Mouse (Mus musculus) lung, postnatal 0 days (tissue): ENCODE data around the gene Vps51. TPM values are rescaled to one million over a fixed set of nuclear protein-coding genes. Genes with fewer than 3 reads are reported as not detected.

Source experiments
- ATAC-seq: fragments of 200-750 bp; cut with Nextera tagmentation; 2 replicates; pipeline ENCODE4 v1.8.0; 2017; ENCODE audit warnings: moderate library complexity
- DNase-seq: peaks from one replicate; pipeline ENCODE4 v3.0.0-alpha.2; 2016; ENCODE audit warnings: low spot score
- H3K27ac ChIP-seq: fragments of 300-500 bp; sonication (generic); 2 replicates; pipeline ENCODE4 v1.5.1; 2014; ENCODE audit warnings: antibody characterized with exemption, mild to moderate bottlenecking, low read length, mixed read lengths
- H3K27me3 ChIP-seq: fragments of 300-500 bp; sonication (generic); replicated peaks from 2 replicates; pipeline ENCODE4 v1.6.1; 2014; ENCODE audit warnings: low read length, mixed read lengths; ENCODE audit not compliant: insufficient read depth
- H3K36me3 ChIP-seq: fragments of 300-500 bp; sonication (generic); 2 replicates; pipeline ENCODE4 v1.6.1; 2014; ENCODE audit warnings: low read length, mixed read lengths; ENCODE audit not compliant: insufficient read depth
- H3K4me1 ChIP-seq: fragments of 300-500 bp; sonication (generic); 2 replicates; pipeline ENCODE4 v1.6.1; 2014; ENCODE audit warnings: antibody characterized with exemption, low read depth, low read length, mixed read lengths; ENCODE audit not compliant: insufficient read depth
- H3K4me2 ChIP-seq: fragments of 300-500 bp; sonication (generic); replicated peaks from 2 replicates; pipeline ENCODE4 v1.6.1; 2014; ENCODE audit warnings: low read depth, mild to moderate bottlenecking, low read length, moderate library complexity, mixed read lengths
- H3K4me3 ChIP-seq: fragments of 300-500 bp; sonication (generic); 2 replicates; pipeline ENCODE4 v1.5.1; 2014; ENCODE audit warnings: low read depth, low read length
- H3K9ac ChIP-seq: fragments of 300-500 bp; sonication (generic); replicated peaks from 2 replicates; pipeline ENCODE4 v1.6.1; 2014; ENCODE audit warnings: low read depth, mild to moderate bottlenecking
- H3K9me3 ChIP-seq: fragments of 300-500 bp; sonication (generic); 2 replicates; pipeline ENCODE4 v1.6.1; 2016; ENCODE audit warnings: low read length, mixed read lengths
- CTCF ChIP-seq: IDR thresholded peaks from 2 replicates; pipeline ENCODE4 v1.5.1; 2016; ENCODE audit warnings: antibody characterized with exemption, mild to moderate bottlenecking
- EP300 ChIP-seq: IDR thresholded peaks from 2 replicates; pipeline ENCODE4 v1.6.1; 2016; ENCODE audit warnings: antibody characterized with exemption, mild to moderate bottlenecking, control low read depth
- WGBS: fragments of 180-500 bp; shearing (Covaris S2); extraction: QIAGEN DNeasy Blood & Tissue Kit; methylation state at CpG from one replicate; pipeline ENCODE4 v1.1.7; 2014; 5-methylcytosine and 5-hydroxymethylcytosine counted together
- polyA plus RNA-seq: library from polyadenylated mRNA; unstranded; fragments of >200 nt; fragmentation: Nextera tagmentation; extraction: Ambion mirVana; gene quantifications from 2 replicates; pipeline ENCODE4 v1.2.1, GENCODE M21; 2015

Gene Vps51
- polyA plus RNA-seq, 1 experiment from 2014 or later = 52.7 TPM

DNA sequence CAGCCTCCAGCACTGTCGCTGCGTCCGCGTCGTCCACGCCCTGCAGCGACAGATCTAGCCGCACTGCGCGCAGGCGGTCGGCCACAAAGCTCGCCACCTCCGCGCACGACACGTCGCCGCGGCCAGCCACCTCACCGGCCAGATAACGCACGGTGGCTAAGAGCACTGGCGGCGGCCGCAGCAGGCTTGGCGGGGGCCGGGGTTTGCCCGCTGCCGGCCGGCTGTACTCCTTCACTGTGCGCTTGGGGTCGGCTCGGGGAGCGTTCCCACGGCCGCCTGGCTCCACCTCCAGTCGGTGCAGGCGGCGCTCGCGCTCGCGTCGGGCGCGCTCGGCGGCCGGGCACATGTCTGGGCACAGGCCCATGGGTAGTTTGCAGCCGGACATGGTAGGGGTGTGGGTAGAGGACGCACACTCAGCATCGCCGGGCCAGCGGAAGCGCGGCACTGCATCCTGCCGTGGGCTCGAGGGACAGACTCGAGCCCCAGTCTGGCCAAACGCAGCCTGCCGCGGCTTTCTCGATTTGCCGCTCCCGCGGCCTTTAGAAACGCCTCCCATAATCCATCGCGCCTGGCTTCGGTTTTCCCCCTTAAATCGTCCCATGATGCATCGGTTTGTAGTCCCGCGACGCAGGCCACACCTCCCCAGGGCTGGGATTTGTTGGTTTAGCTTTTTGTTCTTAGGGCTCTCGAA, 41.1 kb upstream of the Vps51 start, which contains the start of gene Sac3d1:
Gene Sac3d1 (minus strand): TSS at position 665 of the 691 bp plus-strand sequence.
- ATAC-seq (peak; percentile 92), DNase-seq (peak; percentile 96)
- Histone ChIP-seq H3K9ac (peak within 1 kb of the TSS; percentile 58), H3K27ac (peak within 1 kb of the TSS; percentile 92), H3K36me3 (no peaks in the 10 kb centered on the region), H3K4me3 (peak within 1 kb of the TSS; percentile 75), H3K4me2 (peak within 1 kb of the TSS; percentile 98), H3K9me3 (no peaks in the 10 kb centered on the region), H3K27me3 (no peaks in the 10 kb centered on the region), H3K4me1 (no peaks in the 10 kb centered on the region)
- under 1% methylated on average over 69 of the region's 77 CpGs for WGBS
- TF ChIP-seq EP300 (peak; percentile 51; the same call in 1 of the 2 replicates), CTCF (peak; percentile 27)

- no peaks in the 10 kb centered on the region for H3K36me3 ChIP-seq
- 4% methylated on average over 32 of the region's 32 CpGs for WGBS
- H3K27ac ChIP-seq = peak overlapping the region; percentile 92
- H3K4me3 ChIP-seq = peak overlapping the region; percentile 75
- H3K27me3 ChIP-seq = no peaks in the 10 kb centered on the region
- no peaks in the 10 kb centered on the region for H3K4me1 ChIP-seq
- H3K4me2 ChIP-seq = peak overlapping the region; percentile 98
- ATAC-seq (no peak), DNase-seq (no peak)
- H3K9ac ChIP-seq = peak overlapping the region; percentile 58
- H3K9me3 ChIP-seq = no peaks in the 10 kb centered on the region
- no peak for TF ChIP-seq CTCF
- no peak for TF ChIP-seq EP300
These were observed 40.4 kb upstream of the Vps51 start for GRCm38 (mm10) chr19:6117346-6117985.

- no peak overlapping the region for H3K9ac ChIP-seq
- no peak overlapping the region for H3K4me3 ChIP-seq
- no peaks in the 10 kb centered on the region for H3K36me3 ChIP-seq
These were observed 39.3 kb upstream of the Vps51 start for GRCm38 (mm10) chr19:6116113-6116850.

GRCm38 (mm10) chr19:6113116-6113515, 36.1 kb upstream of the Vps51 start:
- no peaks in the 10 kb centered on the region for H3K9me3 ChIP-seq
- ATAC-seq (no peak), DNase-seq (no peak)
- H3K4me3 ChIP-seq = no peak overlapping the region
- no peaks in the 10 kb centered on the region for H3K27me3 ChIP-seq
- H3K36me3 ChIP-seq = no peaks in the 10 kb centered on the region
- H3K9ac ChIP-seq = no peak overlapping the region
- no peak overlapping the region for H3K27ac ChIP-seq
- no peak for TF ChIP-seq EP300
- TF ChIP-seq CTCF = no peak
- 30% methylated on average over 6 of the region's 6 CpGs for WGBS
- H3K4me1 ChIP-seq = no peaks in the 10 kb centered on the region
- no peak overlapping the region for H3K4me2 ChIP-seq

More at GRCm38 (mm10) chr19:6116113-6116850, 39.3 kb upstream of the Vps51 start:
- no peak overlapping the region for H3K27ac ChIP-seq
- no peak for DNase-seq
- H3K27me3 ChIP-seq = no peaks in the 10 kb centered on the region
- H3K4me2 ChIP-seq = no peak overlapping the region
- H3K9me3 ChIP-seq = no peaks in the 10 kb centered on the region
- WGBS = 84% methylated on average over 15 of the region's 15 CpGs
- TF ChIP-seq CTCF = no peak
- TF ChIP-seq EP300 = no peak
- ATAC-seq = no peak
- H3K4me1 ChIP-seq = no peaks in the 10 kb centered on the region

- H3K36me3 ChIP-seq = no peaks in the 10 kb centered on the region
- no peak for TF ChIP-seq CTCF
- DNase-seq (no peak), ATAC-seq (no peak)
- no peaks in the 10 kb centered on the region for H3K27me3 ChIP-seq
- H3K27ac ChIP-seq = no peak within 1 kb of the TSS
- 78% methylated on average over 7 of the region's 7 CpGs for WGBS
- H3K4me1 ChIP-seq = no peaks in the 10 kb centered on the region
- no peak within 1 kb of the TSS for H3K4me3 ChIP-seq
- no peaks in the 10 kb centered on the region for H3K9me3 ChIP-seq
- no peak within 1 kb of the TSS for H3K9ac ChIP-seq
- H3K4me2 ChIP-seq = no peak within 1 kb of the TSS
These were observed 28.6 kb upstream of the Vps51 start, which contains the start of gene Naaladl1 for GRCm38 (mm10) chr19:6105586-6105985. Gene Naaladl1, plus strand, starts transcription at chr19:6105782.

- Histone ChIP-seq H3K4me3 (no peak overlapping the region), H3K36me3 (no peaks in the 10 kb centered on the region), H3K27ac (no peak overlapping the region), H3K9ac (no peak overlapping the region), H3K9me3 (no peaks in the 10 kb centered on the region), H3K4me2 (no peak overlapping the region), H3K27me3 (no peaks in the 10 kb centered on the region), H3K4me1 (no peaks in the 10 kb centered on the region)
- DNase-seq (no peak), ATAC-seq (no peak)
- 76% methylated on average over 4 of the region's 4 CpGs for WGBS
- TF ChIP-seq EP300 (no peak), CTCF (no peak)
These were observed 27.4 kb upstream of the Vps51 start for GRCm38 (mm10) chr19:6104476-6104875.
